Mouse (Mus musculus) ES-CJ7 (cell line): ENCODE results near the gene Dkk2.
A peak's percentile ranks its signal among the peaks of the same experiment; 100 is the strongest.

Source experiments
- DNase-seq: peaks from one replicate; pipeline ENCODE4 v3.0.0; 2011; ENCODE audit warnings: low read depth, low spot score

Dkk2 gene

DNA sequence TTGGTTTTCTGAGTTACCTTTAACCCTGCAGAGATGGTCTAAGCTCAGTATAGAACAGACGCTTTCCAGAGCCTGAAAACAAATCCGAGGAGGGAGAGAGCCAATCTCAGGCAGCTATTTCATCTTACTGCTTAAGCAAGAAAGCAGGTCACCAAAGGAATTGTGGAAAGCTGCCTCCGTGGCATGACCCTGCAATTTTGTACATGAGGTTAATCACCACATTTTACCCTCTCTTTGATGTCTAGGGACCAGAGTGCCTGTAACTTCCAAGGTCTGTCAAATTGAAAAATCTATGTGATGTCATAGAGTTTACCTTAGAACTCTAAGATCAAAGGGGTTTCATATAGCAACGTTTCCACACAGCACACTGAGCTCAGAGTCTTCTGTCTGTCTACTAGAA lies 37.5 kb downstream of the Dkk2 start:
- DNase-seq: no peak

DNA sequence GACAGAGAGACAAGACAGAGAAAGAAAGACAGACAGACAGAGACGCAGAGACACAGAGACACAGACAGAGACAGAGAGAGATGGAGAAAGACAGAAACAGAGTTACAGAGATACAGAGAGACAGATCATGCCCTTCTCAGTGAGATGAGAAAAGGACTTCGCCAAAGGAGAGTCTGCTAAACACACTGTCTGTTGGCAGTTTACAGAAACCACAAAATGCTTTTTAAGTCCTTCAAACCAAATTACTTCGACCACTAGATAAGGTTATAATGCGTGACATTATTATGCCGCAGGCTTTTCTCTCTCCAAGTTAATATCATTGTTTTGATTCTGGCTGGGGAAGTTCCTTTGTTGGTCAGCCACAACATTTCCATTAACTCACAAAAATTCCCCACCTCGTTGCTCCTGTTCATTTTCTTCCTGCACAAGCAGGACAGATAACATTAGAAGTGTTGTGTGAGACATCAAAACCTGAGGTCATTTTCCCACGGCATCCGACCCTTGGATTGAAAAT lies 40.2 kb downstream of the Dkk2 start:
- DNase-seq: no peak

DNA sequence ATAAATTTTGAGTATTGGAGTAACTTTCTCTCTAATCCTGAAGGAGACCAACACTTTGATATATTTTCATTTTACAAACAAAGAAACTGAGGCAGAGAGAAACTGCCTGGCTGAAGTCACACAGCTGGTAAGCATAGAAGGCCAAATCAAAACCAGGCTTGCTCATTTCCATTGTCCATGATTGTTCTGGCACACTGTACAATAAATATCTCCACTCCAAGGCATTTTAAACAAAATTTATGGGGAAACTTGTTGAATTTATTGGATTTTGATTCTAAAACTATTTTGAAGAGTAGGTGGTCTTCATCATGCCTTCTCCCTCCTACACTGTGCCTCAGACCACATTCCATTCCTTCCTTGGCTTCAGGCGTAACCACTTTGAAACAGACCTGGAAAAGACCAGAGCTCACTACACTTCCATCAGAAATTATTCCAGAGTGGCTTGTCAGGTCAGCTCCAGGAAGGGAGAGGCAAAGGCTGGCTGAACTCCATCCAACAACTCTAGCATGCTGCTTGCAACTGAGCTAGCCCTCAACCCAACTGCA lies 44.7 kb downstream of the Dkk2 start:
- DNase-seq: no peak

DNA sequence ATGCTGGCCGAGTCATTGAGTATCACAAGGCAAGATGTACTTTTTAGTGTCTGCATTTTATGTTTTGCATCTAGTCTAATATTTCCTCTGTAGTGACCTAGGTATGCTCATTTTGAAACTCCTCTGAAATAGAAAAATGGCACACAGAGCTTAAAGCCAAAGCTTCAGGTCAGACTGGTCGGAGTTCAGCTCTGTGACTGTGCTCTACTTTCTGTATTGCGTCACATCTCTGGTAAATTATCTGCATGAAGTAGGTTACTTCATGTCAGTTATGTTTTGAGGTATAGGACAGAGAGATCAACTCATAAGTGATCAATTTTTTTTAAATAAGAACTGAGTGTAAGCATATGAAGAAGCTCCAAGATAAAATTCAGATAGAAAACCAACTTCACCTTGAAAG lies 45.7 kb downstream of the Dkk2 start:
- no peak for DNase-seq

DNA sequence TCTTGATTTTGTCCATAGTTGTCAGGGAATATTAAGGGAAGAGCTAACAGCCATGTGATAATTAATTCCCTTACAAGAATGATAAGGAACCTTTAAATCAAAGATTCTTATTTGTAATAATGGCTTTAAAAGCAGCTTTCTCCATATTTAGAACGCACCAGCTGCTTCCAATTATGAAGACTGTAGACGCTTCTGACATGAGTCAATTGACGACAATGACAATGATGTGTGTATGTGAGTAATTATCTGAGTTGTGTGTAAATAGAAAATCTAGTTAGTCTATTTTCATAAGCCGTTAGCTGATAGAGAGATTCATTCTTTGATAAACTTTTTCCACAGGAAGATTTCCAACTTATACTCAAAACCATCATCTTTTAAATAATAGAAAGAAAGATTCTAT lies 46.8 kb downstream of the Dkk2 start:
- no peak for DNase-seq

DNA sequence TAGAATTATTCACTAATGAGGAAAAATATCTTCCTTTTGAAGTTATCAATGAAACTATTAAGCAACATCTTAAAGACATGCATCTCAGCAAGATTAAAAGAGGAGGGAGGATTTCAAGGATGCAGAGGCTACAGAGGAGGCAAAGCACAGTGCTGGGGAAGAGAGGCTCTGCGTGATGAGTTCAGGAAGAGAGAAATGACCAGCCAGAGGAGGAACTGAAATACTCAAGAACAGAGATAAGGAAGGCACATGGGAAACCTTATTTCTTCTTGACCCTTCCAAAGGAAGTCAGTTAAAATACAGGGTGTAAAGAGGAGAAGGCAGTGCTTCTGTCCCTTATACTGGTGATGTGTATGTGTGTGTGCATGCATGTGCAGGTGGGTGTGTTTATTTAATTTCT lies 49.4 kb downstream of the Dkk2 start:
- no peak for DNase-seq

DNA sequence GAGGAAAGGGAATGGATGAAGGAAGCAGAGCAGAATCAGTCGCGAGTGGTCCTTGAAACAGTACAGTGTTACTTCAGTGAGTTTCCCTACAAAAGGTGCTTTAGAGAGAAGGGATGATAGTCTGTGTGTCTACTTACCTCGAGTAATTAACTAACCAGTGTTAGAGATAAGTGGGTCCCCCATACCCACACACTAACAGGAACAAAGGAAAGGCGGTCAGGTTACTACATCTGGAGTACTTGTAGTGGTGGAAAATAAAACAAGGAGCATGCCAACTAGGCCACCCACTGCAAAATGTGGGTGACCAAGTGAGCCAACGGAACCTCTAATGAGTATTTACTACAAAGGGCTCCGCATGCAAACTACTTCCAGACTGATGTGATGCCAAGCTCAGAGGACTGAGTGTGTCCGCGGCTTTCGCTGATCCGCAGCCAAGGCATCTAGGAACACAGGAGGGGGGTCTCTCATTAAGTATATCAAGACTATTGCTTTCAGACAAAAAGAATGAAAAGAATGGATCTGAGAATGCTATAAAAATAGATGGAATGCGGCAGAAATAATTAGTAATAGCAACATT lies 52.8 kb downstream of the Dkk2 start:
- DNase-seq: no peak

DNA sequence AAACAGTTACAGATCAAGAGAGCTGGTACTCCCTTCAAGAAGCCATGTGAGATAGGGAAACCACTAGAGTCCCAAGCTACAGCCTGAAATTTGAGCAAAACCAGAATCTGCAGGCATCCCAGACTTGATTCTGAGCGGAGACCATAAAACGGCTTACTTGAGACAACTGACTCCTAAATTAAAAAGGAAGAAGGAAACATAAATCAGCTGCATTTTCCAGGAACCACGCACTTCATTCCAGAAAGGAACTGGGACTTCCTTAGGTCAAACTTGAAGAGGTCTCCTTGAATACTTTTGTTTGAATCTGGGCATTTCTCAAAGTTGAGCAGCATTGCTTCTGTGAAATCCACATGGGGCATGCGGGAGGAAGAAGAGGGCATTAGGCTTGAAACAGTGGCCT lies 55.9 kb downstream of the Dkk2 start:
- DNase-seq: no peak

DNA sequence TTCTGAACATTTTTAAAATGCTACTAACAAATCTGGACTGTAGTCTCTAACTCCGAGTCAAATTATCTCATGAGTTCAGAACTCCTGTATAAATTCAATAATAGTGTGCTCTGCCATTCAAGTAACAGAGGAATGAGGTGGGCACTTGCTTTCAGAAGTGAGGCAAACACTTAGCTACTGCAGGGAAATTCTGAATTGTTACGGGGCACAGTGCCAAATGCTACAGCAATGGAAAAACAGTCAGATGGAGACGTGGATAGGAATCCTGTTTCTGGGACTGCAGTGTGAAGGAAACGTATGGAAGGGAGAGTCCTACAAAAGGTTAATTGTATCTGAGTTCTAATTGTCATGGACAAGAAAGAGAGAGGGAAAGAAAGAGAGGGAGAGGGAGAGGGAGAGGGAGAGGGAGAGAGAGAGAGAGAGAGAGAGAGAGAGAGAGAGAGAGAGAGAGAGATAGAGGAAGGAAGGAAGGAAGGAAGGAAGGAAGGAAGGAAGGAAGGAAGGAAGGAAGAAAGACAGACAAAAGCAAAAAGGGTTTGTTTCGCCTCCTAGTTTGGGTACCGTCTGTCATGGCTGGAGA lies 64.4 kb downstream of the Dkk2 start:
- DNase-seq: no peak

DNA sequence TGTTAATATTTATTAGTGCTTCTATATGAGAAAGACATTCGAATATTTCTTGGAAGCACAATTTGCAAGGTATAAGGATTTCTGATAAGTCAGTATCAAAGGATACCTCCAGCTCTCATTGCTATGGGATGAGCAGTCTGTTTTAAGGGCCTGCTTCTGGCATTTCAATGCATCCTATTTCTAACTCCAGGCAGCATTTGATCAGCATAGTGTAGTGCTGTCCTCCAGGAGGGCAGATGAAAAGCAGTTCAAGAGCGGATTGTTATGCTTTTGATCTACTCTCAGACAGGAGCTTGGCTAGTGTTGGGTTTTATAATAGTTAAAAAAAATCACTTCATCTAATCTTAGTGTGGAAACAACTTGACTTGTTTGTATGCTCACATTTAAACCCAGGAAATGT lies 73.7 kb downstream of the Dkk2 start:
- no peak for DNase-seq

DNA sequence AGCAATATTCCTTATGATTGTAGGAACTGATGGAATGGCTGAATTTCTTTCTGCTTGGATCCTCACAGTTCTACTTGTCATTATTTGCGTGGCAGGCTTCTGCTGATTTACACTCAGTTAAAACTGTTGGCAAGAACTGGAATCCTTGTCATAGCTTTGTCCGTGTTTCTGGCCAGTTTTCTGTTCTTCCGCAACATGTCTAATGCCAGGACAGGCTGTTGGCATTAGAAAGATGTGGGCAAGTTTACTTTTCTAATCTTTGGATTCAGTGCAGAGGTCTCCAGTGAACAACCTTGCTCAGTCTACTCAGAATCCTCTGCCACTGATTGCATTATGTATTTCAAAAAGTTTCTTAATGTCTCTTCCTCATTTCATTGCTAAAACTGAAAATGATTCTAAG lies 83.8 kb downstream of the Dkk2 start:
- DNase-seq: no peak

DNA sequence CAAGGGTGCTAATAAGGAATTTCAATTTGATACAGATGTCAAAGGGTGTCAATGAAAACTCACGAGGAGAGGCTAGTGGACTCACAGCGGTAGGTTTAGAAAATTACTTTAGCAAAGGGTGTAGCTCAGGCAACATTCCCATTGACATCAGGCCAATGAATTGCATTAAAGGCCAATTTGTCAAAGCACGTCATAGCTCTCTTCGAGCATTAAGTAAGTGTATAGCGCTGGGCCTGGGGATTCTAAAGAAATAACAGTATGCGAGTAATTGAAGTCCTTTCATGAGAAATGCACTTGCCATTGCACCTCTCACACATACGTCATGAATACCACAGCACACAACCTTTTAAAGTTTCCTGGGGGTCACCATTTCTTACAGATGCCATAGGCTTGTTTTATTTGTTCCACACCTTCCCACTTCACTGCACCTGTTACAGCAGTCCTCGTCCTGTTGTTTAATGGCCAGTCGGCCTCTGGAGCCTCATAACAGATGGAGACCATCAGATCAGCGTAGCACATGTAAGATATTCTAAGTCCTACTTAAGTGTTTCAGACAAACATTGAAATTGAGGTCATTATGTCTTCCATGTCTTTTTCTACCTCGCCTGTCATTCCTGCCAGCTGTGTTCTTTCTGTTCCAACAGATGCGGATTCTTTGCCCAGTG lies 101.9 kb downstream of the Dkk2 start:
- DNase-seq: no peak

DNA sequence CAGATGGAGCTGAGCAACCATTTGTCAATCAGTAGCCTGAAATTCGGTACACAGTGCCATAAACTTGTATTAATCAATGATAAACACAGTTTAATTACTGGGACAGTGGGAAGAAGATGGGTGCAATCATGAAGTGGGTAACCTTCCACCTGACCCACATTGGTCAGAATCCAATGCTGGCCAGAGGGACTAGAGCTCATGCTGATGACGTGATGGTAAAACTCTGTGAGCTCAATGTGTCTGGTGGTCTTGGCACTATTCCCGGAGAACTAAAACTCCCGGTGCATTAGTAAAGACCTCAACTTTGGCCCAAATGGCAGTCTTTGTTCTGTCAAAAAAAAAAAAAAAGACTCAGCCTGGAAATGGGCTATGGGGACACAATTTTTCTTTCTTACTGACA lies 116.9 kb downstream of the Dkk2 start:
- no peak for DNase-seq

DNA sequence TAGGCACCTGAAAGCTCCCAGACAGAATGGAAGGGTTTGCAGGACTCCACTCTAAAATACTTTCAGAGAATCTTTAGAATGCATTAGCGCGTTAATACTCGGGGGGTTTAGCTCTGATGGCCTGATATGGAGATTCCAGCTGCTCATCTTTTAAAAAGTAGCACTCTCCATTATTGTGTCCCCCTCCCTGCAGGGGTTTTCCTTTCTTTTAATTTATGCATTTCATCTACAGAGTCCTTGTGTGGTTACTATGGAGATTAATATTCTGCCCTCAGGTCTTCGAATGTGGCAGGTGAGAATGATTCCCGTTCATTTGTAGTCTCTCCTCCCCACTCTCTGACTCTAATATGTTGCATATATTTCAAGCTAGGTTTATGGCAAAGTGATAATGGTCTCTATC lies 117.6 kb downstream of the Dkk2 start:
- no peak for DNase-seq

DNA sequence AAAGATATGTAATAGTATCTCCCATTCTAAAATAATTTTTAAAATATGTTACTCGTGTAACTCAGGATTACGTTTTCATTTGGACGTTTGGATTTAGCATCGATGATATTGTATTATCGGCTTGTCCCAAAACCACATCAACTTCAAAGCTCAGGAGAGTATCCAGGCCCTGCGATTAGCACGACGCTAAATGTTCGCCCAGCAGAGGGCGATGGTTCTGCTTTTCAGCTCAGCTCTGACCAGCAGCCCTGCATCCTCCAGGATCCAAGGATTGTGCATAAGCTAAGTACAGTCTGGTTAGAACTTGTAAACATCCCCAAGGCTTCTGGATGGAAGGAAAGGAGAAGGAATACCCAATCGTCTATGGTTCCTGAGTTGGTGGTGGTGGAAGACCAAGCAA lies 122.4 kb downstream of the Dkk2 start:
- peak; percentile 68 for DNase-seq

DNA sequence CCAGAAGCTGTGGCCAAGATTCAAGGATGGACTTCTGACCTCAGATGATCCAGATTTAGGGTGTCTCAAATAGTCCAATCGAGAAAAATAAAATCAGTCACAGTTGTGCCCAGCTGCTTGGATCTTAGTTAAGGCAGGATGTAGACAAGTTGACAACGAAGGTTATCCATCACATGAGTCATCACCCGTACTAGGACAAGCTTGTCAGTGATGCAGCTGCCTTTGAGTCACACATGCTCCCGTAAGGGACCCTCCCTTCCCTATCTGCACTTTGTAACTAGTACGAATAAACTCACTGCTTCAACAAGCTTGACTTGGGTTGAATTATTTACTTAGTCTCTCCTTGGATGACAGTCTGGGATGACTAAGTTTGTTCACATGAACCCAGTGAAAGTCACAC lies 126.2 kb downstream of the Dkk2 start:
- DNase-seq: no peak

DNA sequence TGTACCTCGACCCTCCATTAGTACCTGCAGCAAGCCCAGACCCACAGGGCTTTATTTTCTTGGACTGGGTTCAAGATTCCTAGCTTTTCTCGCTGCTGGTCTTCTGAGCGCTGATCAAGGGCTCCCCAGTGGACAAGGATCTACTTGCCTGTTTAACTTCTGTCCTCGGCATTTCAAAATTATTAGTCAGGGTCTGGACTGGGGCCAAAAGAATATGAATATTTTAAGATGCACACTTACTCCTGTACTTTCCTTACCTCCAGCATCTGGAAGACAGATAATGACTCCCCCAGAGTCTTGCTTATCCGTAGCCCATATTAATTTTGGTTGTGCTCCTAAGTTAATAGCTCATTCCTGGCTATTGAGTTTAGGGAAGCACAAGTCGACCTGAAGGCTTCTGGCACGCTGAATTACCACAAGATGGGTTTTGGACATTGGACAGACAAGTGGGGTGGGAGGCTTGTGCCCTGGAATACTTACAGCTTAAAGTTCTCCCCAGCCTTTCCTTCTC lies 134.9 kb downstream of the Dkk2 start:
- DNase-seq: no peak

DNA sequence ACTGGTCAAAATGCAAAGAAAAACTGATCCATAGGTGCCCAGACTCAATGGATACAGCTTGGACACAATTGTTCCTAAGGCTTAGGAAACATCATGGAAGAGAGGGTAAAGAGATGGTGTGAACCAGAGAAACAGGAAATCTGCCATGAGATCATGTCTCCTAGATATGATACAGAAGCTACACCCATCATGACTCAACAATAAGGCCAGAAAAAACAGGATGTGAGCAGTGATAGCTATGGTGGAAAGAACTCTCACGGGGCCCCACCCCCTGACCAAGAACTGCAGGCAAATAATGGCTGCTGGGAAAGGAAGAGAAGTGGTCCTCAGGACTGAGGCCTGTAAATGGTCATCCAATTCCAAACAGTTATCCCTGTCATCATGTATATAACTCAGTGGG lies 142.5 kb downstream of the Dkk2 start:
- DNase-seq: no peak
